Mouse (Mus musculus) NIH3T3 (cell line): Measurements from ENCODE around the gene Gm20517.
"Not testable (repeated sequence)": the region's sequence is repeated elsewhere in the genome, so short reads cannot be mapped to it uniquely, and the experiment has no call there.

Experiments used
- DNase-seq: peaks from one replicate; pipeline ENCODE4 v3.0.0-alpha.2; 2012; ENCODE audit warnings: low read depth

Gene Gm20517

DNA sequence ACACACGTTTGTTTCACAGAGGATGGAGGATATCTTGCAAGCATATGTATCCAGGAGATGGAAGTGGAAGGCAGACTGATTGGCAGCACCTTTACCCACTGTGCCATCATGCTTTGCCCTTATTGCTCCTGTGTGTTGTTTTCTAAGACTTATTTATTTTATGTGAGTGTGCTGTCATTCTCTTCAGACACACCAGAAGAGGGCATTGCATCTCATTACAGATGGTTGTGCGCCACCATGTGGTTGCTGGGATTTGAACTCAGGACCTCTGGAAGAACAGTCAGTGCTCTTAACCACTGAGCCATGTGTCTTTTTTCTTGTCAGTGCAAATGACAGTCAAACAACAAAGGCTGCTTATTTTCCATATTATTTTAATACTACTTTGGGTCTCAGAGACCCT is 16.4 kb downstream of the Gm20517 start:
- DNase-seq, result no peak

DNA sequence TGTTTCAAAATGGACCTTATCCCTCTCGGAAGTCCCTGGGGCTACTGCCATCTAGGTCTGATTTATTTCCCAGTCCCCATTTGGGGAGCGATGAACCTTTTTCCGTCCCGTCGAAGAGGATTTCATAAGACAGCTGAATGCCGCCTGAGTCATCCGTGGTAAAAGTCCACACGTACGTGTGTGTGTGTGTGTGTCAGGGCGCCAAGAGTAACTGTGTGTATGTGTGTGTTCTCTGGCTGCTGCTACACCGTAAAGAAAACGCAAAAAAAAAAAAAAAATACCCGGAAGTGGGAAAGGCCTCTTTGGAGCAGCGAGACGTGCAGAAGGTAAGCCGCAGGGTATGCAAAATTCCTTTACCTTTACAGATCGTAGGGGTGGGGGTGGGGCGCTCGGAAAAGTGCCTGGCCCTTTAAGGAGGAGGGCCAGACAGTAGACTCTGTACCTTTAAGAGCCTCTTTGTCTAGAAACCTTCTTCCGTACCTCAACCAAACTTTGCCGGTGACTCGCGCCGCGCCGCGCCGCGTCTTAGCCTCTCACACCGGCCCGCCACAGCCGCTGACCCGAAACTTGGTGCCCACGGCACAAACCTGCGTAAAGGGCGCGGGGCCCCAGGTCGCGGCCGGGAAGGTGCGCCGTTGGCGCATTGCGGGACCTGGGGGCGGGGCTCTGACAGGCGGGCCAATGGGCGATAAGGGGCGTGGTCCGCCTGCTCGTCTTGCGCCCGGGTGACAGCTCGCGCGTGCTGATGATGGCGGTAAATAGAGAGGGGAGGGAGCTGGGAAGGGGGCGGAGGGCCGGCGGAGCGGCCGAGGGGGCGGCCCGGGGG is 17.7 kb downstream of the Gm20517 start:
- DNase-seq, result peak; percentile 96

DNA sequence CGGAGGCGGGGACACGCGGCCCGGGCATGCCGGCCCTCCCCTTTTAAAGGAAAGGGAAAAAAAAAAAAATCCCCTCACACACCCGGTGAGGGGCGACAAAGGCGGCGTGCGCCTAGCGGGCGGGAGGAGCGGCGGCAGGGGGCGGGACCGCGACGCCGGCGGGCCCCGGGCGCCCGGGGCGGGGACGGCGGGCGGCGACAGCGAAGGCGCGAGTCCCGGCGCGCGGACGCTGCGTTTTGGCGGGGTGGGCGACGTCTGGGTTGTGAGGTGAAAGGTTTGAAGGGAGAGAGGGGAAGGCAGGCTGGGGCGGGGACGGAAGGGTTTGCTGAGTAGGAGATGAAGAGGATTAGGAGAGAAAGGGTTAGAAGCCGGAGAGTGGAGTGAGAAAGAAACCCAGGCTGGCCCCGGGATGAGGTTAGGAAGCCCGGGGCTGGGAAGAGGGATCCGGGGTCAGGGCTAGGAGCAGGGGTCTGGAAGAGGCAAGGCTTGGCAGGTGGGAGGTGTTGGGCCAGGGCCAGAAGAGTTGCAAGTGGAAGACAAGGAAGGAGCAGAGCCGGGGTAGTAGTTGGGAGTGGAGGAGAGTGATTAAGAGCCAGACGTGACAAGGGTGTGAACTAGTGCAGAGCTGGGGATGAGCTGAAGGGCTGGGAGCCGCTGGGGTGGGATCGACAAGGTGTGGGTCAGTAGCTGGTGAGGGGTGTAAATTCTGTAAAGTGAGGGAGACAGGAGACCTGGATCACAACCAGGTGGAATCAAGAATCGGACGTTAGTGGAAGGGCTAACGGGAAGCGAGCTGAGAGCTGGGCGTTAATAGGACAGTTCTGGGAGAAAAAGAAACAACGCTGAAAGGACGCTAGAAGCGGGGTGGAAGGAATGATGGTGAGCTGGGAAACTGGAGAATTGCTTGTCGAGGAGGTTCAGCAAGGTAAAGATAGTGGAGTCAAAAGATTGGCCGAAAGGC is 18.6 kb downstream of the Gm20517 start:
- peak; percentile 35 for DNase-seq

DNA sequence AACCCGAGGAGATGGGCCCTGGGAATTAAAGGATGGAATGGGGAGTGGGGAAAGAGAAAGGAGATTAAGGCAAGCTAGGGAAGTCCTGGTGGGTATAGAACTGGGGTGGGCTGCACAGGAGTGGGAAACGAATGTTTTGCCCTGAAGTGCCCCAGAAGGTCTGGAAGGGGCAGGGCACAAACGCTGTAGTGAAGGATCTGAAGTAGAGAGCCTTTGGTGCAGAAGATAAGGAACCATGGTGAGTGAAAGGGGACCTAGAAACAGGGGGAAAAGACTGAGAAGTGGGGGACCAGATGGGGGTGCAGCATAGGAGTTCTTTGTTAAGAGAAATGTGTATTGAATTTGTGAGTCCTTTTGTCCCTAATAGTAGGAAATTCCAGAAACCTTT is 19.3 kb downstream of the Gm20517 start, which contains the start of gene Usp49:
TSS of gene Usp49 (plus strand) at position 13 of the 388 bp plus-strand sequence.
- no peak for DNase-seq

DNA sequence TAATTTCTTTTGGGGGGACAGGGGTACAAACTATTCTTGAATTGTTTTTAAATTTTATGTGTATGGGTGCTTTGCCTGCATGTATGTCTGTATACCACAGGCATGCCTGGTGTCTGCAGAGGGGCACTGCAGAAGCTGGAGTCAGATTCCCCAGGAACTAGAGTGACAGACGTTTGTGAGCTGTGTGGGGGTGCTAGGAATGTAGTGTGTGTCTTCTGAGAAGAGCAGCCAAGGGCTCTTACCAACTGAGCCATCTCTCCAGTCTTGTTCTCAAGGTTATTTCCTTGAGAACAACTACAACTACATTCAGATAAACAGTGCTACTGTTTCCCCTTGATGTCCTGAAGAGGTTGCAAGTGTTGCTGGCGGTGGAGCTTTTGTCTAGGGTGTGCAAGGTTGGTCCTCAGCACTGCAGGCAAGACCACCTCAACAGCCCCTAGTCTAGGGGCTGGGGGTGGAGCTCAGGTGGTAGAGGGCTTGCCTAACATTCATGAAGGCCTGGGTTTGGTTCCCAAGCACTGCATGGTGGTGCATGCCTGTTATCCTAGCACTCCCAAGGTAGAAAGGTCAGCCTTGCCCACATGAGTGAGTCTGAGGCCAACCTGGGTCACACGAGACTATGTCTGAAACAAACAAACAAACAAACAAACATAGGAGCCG is 20.9 kb downstream of the Gm20517 start:
- DNase-seq, result no peak

DNA sequence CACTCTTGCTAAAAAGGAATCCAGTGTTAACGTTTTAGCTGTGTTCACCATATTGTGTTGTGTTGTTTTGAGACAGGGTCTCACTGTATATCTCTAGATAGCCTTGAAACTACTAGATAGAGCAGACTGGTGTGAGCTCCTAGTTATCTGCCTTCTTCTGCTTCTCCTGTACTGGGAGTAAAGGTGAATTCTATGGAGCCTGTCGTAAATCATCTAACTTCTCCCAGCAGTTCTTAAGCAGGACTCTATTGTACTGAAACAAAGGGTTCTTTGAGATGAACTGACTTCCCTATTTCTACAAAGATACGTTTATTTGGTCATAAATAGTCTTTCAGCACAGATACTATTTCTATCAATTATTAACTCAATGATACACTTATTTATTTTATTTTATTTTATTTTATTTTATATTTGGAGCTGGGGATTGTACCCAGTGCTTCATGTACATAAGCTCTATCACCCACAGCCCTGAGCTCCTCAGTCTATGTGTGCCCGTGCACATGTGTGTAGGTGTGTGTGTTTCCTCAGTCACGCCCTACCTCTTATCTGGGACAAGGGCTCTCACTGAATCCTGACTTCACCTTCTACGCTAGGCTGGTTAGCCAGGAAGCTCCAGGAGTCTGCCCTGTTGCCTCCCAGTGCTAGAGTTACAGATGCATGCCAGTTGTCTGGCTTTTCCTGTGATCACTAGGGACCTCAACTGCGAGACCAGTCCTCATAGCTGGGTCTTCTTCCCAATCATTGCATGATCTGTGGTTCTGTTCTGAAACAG is 22.8 kb downstream of the Gm20517 start:
- no peak for DNase-seq

DNA sequence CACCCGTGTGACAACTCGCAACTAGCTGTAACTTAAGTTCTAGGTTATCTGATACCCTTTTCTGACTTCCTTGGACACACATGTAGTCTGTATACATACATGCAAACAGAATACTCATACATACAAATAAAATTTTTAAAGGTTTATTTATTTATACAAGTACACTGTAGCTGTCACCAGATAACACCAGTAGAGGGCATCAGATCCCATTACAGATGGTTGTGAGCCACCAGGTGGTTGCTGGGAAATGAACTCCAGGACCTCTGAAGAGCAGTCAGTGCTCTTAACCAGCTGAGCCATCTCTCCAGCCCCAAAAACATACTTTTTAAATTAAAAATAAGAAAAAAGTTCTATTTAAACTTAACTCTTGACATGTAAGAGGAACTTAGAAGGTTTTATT is 31.6 kb downstream of the Gm20517 start:
- peak; percentile 50 for DNase-seq

DNA sequence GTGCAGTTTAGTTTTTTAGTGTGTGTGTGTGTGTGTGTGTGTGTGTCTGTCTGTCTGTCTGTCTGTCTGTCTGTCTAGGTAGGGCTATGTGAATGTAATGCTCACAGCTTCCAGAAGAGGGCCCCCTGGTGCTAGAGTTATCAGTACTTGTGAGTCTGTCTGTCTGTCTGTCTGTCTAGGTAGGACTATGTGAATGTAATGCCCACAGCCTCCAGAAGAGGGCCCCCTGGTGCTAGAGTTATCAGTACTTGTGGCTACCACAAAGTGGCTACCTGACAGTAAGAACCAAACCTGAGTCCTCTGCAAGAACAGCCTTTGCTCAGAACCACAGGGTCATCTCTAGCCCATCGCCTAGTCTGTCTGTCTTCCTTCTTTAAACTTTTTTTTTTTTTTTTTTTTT is 35.3 kb downstream of the Gm20517 start:
- peak; percentile 76 for DNase-seq

DNA sequence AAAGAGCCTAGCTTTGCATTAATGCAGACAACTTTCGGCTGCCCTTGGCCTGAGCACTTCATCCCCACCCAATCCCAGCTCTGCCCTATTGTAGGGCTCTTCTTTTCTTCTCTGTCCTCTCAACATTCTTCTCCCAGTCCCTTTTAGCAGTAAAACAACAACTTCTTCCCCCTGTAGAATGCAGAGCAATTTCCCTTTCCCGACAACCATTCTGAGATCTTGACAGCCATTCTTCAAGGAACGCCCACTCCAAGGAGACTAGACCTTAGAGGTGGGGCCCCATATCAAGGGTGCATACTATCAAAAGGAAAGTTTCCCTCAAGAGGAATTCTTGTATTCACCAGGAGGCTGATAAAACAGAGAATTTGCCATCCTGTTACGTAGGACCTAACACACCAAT is 37.6 kb downstream of the Gm20517 start:
- DNase-seq, result no peak

DNA sequence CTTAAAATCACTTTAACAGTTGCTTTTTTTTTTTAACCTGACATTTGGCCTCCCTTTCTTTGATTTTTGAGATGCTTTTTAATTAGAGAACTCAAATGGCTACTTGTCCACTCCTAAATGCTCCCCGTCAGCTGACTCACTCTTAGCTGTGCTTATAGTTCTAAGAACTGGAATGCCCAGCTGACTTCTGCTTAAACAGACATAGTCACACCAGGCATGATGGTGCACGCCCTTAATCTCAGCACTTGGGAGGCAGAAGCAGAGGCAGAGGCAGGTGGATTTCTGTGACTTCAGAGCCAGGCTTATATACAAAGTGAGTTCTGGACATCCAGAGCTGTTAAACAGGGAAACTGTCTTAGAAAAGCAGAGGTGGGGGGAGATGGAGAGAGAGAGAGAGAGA is 40.6 kb downstream of the Gm20517 start:
- DNase-seq, result no peak

DNA sequence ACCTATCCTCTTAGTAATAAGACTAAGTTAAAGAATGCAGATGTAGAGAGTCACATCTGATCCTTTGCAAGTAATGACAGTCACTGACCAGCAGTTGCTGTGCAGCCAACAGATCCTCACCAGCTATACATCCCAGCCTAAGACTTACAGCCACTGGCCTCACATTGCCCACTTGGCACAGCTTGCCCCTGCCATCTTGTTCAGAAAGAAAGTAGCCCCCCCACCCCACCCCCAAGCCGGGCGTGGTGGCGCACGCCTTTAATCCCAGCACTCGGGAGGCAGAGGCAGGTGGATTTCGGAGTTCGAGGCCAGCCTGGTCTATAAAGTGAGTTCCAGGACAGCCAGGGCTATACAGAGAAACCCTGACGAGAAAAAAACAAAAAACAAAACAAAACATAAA is 43.0 kb downstream of the Gm20517 start:
- not testable (repeated sequence) for DNase-seq

DNA sequence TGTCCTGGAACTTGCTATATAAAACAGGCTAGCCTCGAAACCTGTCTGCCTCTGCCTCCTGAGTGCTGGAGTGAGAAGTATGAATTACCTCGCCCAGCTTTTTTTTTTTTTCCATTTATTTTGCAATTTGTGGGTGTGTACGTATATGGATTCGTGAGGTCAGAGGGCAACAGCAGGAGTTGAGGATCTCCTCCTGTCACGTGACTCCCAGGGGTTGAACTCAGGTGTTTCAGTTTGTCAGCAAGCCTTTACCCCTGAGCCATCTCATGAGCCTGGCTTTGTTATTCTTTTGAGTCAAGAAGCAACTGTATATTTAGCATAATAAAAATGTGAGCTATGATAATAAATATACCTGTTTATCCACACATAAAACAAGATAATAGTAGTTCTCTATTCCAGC is 44.3 kb downstream of the Gm20517 start:
- DNase-seq, result no peak

DNA sequence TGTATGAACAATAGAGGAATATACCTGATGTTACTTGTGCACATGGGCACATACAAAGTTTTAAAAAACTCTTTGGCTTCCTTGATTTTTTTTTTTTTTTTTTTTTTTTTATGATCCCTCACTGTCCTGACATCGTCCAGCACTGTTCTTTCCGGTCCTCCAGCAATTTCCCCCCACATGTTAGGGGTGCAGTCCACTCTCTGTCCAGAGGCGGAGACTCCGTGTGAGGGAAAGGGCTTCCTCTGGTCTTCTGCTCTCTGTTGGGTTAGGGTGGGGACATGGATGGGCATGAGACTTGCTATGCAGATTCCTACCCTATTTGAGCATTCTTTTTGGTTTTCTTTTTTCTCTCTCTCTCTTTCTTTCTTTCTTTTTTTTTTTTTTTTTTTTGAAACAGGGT is 46.5 kb downstream of the Gm20517 start:
- DNase-seq, result no peak

DNA sequence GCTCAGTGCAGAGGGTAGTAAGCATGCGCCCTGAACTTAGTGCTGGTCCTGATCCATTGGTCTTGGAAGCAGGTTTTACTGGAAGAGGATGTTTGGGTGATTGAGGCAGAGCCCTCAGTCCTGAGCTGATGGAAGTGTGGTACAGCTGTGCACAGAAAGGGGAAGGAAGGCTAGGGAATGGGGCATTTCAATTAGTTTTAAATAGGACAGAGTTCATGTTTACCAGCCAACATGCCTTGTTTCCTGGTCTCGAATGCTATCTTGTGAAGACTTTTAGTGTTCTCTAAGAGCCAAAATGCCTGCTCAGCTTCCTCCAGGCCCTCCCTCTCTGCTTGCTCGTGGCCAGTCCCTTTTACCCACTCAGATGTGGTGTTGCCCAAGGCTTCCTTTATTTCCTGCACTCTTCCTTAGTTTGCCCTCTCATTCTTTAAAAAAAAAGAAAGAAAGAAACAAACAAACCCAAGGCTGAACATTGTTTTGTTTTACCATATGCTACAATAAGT is 47.4 kb downstream of the Gm20517 start:
- no peak for DNase-seq

DNA sequence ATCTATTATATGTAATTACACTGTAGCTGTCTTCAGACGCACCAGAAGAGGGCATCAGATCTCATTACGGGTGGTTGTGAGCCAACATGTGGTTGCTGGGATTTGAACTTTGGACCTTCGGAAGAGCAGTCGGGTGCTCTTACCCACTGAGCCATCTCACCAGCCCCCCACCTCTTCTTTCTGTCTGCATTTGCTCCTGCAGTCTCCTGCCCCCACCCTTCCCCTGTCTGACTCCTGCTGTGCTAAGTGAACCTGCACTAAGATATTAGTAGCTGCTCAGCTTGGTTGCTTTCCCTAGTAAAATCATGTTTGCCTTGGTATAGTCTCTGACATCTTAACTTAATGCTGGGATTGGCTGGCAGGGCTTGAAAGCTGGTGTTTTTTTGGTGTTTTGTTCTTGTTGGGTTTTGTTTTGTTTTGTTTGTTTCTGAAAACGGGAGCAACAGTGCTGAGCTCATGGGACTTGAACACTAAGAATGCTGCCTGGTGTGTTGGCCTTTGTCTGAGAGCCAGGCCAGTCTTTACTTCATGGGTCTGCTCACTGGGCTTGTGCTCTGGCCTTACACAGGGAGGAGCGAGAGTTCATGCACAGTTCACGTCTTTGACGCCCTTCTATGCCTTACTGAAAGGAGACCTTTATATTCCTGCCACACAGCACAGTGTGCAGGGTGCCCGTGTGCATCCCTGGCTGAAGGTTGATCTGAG is 51.8 kb downstream of the Gm20517 start:
- DNase-seq, result no peak

DNA sequence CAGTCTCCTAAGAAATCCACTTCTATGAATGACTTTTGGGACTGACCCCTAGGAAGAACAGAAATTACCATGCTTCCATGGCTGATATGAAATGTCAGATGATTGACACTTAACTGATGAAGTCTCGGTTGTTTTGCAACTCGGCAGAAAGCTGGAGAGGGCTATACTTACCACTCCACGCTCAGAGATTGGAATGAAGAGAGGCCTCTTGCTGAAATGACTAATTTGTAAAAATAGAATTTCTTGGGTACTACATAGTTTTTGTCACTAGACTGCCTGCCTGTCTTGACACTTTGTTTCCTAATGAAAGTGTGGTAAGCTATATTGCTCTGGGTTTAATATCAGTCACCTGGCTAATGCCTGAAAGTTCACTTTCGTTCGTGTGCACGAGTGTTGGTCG is 53.1 kb downstream of the Gm20517 start:
- no peak for DNase-seq

DNA sequence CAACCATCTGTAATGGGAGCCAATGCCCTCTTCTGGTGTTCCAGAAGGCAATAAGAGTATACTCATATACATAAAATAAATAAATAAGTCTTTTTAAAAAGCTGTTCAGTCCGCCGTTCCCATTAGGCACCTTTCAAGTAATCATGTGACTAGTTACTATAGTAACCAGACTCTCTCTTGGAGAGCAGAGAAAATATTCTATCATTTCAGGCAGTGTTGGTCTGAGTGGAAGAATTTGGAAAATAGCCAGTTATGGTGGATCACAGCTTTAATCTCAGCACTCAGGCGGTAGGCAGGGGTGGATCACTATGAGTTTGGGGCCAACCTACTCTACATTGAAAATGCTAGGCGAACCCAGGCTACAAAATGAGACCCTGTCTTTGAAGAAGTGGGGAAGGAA is 57.8 kb downstream of the Gm20517 start:
- DNase-seq, result no peak

DNA sequence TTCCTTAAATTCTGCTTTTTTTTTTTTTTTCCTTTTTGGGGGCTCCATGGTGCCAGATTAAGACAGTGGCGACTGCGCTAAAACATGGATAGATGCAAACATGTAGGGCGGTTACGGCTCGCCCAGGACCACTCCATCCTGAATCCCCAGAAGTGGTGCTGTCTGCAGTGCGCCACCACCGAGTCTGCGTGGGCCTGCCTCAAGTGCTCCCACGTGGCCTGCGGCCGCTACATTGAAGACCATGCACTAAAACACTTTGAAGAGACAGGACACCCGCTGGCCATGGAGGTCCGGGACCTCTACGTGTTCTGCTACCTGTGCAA is 60.6 kb downstream of the Gm20517 start:
- no peak for DNase-seq

DNA sequence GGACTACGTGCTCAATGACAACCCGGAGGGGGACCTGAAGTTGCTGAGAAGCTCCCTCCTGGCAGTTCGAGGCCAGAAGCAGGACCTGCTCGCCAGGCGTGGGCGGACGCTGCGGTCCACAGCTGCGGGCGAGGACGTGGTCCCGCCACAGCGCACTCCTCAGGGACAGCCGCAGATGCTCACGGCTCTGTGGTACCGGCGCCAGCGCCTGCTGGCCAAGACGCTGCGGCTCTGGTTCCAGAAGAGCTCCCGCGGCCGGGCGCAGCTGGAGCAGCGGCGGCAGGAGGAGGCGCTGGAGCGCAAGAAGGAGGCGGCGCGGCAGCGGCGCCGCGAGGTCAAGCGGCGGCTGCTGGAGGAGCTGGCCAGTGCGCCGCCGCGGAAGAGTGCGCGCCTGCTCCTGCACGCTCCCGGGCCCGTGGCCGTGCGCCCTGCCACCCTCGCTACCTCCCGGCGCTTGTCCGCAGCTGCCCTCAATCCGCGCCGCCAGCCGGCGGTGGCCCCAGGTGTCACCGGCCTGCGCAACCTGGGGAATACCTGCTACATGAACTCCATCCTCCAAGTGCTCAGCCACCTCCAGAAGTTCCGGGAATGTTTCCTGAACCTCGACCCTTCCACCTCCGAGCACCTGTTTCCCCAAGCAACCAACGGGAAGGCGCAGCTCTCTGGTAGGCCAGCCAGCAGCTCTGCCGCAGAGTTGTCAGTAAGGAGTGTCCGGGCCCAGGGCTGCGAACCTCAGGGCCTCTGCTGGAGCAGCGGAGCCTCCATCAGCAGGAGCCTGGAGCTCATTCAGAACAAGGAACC is 61.1 kb downstream of the Gm20517 start:
- no peak for DNase-seq

DNA sequence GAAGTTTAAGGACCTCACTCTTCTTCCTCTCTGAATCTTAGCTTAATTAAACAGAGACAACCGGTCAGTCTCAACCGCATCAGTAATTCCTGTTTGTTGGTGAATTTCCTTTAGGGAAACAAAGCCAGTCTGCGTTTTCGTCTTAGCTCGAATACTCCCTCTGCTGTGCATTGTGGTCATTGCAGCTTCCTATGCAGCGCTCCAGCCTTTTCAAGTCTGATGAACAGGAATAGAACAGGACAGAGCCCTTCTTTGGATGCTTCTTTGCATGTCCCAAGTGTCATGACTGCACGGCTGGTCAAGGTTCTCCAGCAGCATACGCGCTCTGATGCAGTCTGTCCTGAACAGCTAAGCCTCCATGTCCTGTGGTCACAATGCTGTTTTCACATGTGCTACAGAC is 65.2 kb downstream of the Gm20517 start:
- DNase-seq, result peak; percentile 87
